ENCODE assay signal across 8 mouse cellular contexts in genomic region chr1:59763164-59763768, GRCm38 (mm10). TPM values are rescaled to one million over a fixed set of nuclear protein-coding genes. Genes with fewer than 3 reads are reported as not detected.
DNase-seq lines count a peak whose midpoint lies in the region.

Bmpr2 (plus strand) TSS chr1:59763400.

- intact Hi-C loops in gastrocnemius, postnatal 14 days (cut with DNase I; ENCODE audit: low total_unique reads): loop anchor here (10.0 kb wide), 1 partner anchor 52 kb away; no protein-coding TSS in a partner anchor

- H3K9me3 ChIP-seq in megakaryocyte, embryonic 14.5 days: no peaks in the 10 kb centered on the region

- peak; percentile 93 to 96 for DNase-seq in adrenal gland, adult (ENCODE audit: inconsistent age in 2 of 2, low spot score in 1 of 2)
- peak; percentile 91 for DNase-seq in embryo, embryonic 10.5 days (ENCODE audit: low spot score)
- peak; percentile 92 for DNase-seq in gastrocnemius, postnatal 14 days
- peak; percentile 90 for DNase-seq in induced T-regulatory cell, adult 2 months (ENCODE audit: low read depth)
- DNase-seq in left cerebral cortex, adult 9 months (ENCODE audit: low spot score in 2 of 2): peak; percentile 51 to 76
- peak; percentile 74 to 81 for DNase-seq in right cerebral cortex, adult 2 months (ENCODE audit: low spot score in 2 of 2)
- DNase-seq in urinary bladder, postnatal 14 days (ENCODE audit: low spot score): peak; percentile 90

- H3K4me3 ChIP-seq in megakaryocyte, embryonic 14.5 days (replicated peaks): peak within 1 kb of the TSS; percentile 97

- peaks cover 29% of the 10 kb centered on the region for H3K4me1 ChIP-seq in megakaryocyte, embryonic 14.5 days

- peaks cover 2% of the 10 kb centered on the region for H3K27me3 ChIP-seq in megakaryocyte, embryonic 14.5 days (replicated peaks)

- no peaks in the 10 kb centered on the region for H3K36me3 ChIP-seq in megakaryocyte, embryonic 14.5 days (replicated peaks; ENCODE audit: low read length)

RNA-seq across cellular contexts. Expression of gene Bmpr2, which starts in this region (rescaled TPM):
- 10 to 100 TPM; 32.2 to 32.6 TPM for total RNA-seq in gastrocnemius, postnatal 14 days (2021)
- polyA plus RNA-seq in megakaryocyte, embryonic 14.5 days (2012; ENCODE audit: insufficient read depth, low replicate concordance): 0.28 TPM in 1 of 2 replicates, not detected in the other

Comparison
In these comparisons a context has a peak if more than half of its experiments do, and no peak if none do; other contexts are left out.
1. Peak in every context shown above with its lines: DNase-seq and H3K4me3 ChIP-seq.